Mouse (Mus musculus) liver, postnatal 0 days (tissue): Measurements from ENCODE around the gene Afg1l.
A peak's percentile ranks its signal among the peaks of the same experiment; 100 is the strongest.

Experiments
- CTCF ChIP-seq: sonication (generic); IDR thresholded peaks from 2 replicates; pipeline ENCODE4 v1.5.1; 2016; ENCODE audit warnings: antibody characterized with exemption, low read depth
- EP300 ChIP-seq: IDR thresholded peaks from 2 replicates; pipeline ENCODE4 v1.6.1; 2016; ENCODE audit warnings: antibody characterized with exemption, low read depth, mild to moderate bottlenecking

- TF ChIP-seq CTCF = peak; percentile 56
- no peak for TF ChIP-seq EP300
Measured at GRCm38 (mm10) chr10:42327576-42327975, 150.8 kb downstream of the Afg1l start.
